Mouse (Mus musculus) small intestine, adult 2 months (tissue): Measurements from ENCODE around the gene Lrp5. TPM values are rescaled to one million over a fixed set of nuclear protein-coding genes. Genes with fewer than 3 reads are reported as not detected.
A peak's percentile ranks its signal among the peaks of the same experiment; 100 is the strongest.

Experiments used
- H3K27ac ChIP-seq: fragments of 200-500 bp; 2 replicates; pipeline ENCODE4 v1.5.1; 2012; ENCODE audit warnings: low read depth, low read length, control low read depth, inconsistent platforms; ENCODE audit not compliant: insufficient read depth
- H3K27me3 ChIP-seq: fragments of 200-500 bp; 2 replicates; pipeline ENCODE4 v1.6.1; 2012; ENCODE audit warnings: mild to moderate bottlenecking, moderate library complexity, low read length, inconsistent platforms; ENCODE audit not compliant: control insufficient read depth, insufficient read depth
- H3K36me3 ChIP-seq: fragments of 200-500 bp; 2 replicates; pipeline ENCODE4 v1.6.1; 2012; ENCODE audit warnings: mild to moderate bottlenecking, low read length, control low read depth, inconsistent platforms; ENCODE audit not compliant: control insufficient read depth, insufficient read depth
- H3K4me1 ChIP-seq: fragments of 200-500 bp; 2 replicates; pipeline ENCODE4 v1.6.1; 2012; ENCODE audit warnings: low read length, inconsistent platforms, mixed read lengths; ENCODE audit not compliant: control insufficient read depth, insufficient read depth, insufficient read length
- H3K4me3 ChIP-seq: fragments of 200-500 bp; 2 replicates; pipeline ENCODE4 v1.5.1; 2012; ENCODE audit warnings: low read depth, mild to moderate bottlenecking, control low read depth, inconsistent platforms, low read length, moderate library complexity
- CTCF ChIP-seq: fragments of 200-500 bp; IDR thresholded peaks from 2 replicates; pipeline ENCODE4 v1.5.1; 2012; ENCODE audit warnings: low read depth, mild to moderate bottlenecking, control low read depth, inconsistent platforms, low read length, moderate library complexity, mixed read lengths; ENCODE audit not compliant: insufficient replicate concordance, insufficient read length; ENCODE audit errors: extremely low read depth
- POLR2A ChIP-seq: fragments of 200-500 bp; IDR thresholded peaks from 2 replicates; pipeline ENCODE4 v1.6.1; 2012; ENCODE audit warnings: low read depth, mild to moderate bottlenecking, control low read depth, inconsistent platforms, low read length, moderate library complexity
- WGBS: fragments of 180-500 bp; shearing (Covaris S2); methylation state at CpG from one replicate; pipeline ENCODE4 v1.1.7; 2018; 5-methylcytosine and 5-hydroxymethylcytosine counted together
- polyA plus RNA-seq: library from polyadenylated mRNA; depleted of rRNA; stranded (reverse); fragments of >200 nt; gene quantifications from 2 replicates; pipeline ENCODE4 v1.2.3, GENCODE M21; 2012

The Lrp5 gene
- polyA plus RNA-seq, 1 experiment: 96.7 TPM

DNA sequence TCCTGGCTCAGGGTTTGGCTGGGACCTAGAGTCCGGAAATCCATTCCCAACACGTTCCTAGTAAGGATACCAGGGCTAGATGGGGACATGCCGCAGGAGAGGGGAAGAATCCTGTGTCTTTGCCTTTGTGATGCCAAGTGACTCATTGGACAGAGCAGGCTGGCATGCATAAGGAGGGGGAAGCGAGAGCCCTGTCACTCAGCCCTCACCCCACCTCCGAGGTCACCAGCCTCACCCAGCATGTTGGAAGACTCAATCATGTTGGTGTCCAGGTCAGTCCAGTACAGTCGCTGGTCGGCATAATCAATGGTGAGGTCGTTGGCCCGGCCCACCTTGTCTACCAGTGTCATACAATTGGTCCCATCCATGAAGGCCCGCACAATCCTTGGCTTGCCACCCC lies 72.4 kb downstream of the Lrp5 start:
- H3K4me3 ChIP-seq: no peak overlapping the region
- TF ChIP-seq CTCF: no peak
- TF ChIP-seq POLR2A: no peak
- peaks cover 23% of the 10 kb centered on the region for H3K4me1 ChIP-seq
- no peaks in the 10 kb centered on the region for H3K27me3 ChIP-seq
- H3K27ac ChIP-seq: peak overlapping the region; percentile 42; the same call in 1 of the 2 replicates
- H3K36me3 ChIP-seq: peaks cover 65% of the 10 kb centered on the region
- WGBS: 91% methylated on average over 10 of the region's 10 CpGs

DNA sequence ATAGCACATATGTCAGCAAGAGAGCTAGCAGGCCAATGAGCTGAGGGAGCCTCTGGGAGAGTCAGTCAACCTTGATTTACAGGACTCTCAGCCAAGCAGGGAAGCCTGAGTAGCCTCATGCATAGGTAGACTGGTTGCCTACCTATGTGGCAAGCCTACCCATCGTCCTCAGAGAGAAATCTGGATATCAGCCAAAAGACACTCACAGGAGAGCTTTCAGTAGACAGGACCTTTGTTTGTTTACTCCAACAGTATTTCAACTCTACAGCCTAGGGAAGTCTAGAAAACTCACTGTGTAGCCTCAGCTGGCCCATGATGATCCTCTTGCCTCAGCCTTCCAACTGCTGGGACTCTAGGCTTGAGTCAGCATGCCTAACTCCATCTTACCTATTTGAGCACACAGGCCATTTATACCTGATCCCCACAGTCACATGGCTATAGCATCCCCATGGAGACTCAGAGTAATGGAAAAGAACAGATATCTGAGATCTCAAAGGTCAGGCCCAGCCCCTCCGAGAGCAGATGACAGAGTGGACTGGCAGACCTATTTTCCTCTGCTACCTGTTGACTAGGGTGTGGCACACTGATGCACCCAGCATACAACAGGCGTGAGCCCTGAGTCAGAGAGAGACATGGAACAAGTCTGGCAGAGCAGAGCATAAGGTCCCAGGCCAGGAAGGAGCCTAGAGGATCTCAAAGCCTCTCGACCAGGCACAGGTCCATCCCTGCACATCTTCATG lies 73.7 kb downstream of the Lrp5 start:
- no peak overlapping the region for H3K4me3 ChIP-seq
- WGBS: 44% methylated on average over 4 of the region's 4 CpGs
- H3K27me3 ChIP-seq: no peaks in the 10 kb centered on the region
- peaks cover 55% of the 10 kb centered on the region for H3K36me3 ChIP-seq
- H3K4me1 ChIP-seq: peaks cover 23% of the 10 kb centered on the region
- H3K27ac ChIP-seq: peak overlapping the region; percentile 51
- TF ChIP-seq POLR2A (no peak), CTCF (no peak)

DNA sequence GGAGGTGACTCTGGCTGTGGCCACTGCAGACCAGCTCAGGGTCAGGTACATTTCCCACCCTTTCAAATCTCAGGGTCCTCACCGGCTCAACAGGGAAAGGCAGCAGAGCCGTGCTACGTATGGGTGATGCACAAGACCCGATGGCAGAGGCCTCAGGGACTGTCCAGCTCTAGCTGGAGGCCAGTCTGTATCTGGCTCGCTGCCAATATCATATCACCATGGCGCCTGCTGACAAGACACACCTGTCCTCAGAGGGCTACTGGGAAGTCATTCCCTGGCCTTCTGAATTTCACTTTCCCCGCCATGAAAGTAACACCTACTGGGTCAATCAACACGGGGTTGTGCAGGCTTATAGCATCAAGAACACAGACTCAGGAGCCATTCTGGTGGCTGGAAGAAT lies 74.6 kb downstream of the Lrp5 start:
- TF ChIP-seq POLR2A: no peak
- TF ChIP-seq CTCF: no peak
- Histone ChIP-seq H3K36me3 (peaks cover 52% of the 10 kb centered on the region), H3K4me3 (no peak overlapping the region), H3K27me3 (no peaks in the 10 kb centered on the region), H3K27ac (peak overlapping the region; percentile 51), H3K4me1 (peaks cover 23% of the 10 kb centered on the region)
- WGBS: 58% methylated on average over 8 of the region's 8 CpGs

DNA sequence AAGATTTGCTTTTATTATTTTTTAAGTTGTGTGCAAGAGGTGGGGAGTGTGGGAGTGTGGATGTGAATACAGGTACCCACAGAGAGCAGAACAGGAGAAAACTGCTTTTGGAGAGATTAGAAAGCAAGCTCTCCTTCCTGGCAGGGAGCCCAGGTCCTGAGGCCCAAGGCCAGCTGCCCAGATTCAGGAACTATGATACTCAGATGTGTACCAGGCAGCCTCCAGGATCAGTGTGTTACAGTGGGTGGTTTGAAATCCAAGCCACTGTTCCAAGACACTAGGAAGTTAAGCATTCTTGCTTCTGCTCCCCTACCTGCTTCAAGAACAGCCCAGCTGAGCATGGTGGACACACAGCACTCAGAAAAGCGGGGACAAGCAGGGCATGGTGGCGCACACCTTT lies 75.5 kb downstream of the Lrp5 start:
- H3K36me3 ChIP-seq: peaks cover 55% of the 10 kb centered on the region
- H3K27me3 ChIP-seq: no peaks in the 10 kb centered on the region
- no peak overlapping the region for H3K27ac ChIP-seq
- TF ChIP-seq POLR2A: no peak
- no peak for TF ChIP-seq CTCF
- peaks cover 23% of the 10 kb centered on the region for H3K4me1 ChIP-seq
- no peak overlapping the region for H3K4me3 ChIP-seq
- 97% methylated on average over 2 of the region's 2 CpGs for WGBS

DNA sequence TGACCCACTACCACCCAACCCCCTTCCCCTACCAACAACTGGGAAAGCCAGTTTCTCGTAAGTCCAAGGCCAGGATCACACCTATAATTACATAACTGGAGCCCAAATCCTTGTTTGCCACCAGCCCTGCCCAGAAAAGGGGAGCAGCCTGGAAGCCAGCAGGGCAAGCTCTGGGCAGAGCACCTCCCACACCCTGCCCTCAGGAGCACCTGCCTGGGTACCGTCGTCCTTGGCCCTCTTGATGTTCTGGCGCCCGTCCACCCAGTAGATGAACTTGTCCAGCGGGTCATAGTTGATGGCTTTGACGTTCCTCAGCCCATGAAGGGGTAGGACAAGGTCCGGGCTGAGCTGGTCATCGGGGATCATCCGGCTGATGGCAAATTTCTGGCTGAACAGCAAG lies 76.5 kb downstream of the Lrp5 start:
- TF ChIP-seq POLR2A (no peak), CTCF (no peak)
- WGBS: 58% methylated on average over 10 of the region's 10 CpGs
- H3K27ac ChIP-seq: no peak overlapping the region

DNA sequence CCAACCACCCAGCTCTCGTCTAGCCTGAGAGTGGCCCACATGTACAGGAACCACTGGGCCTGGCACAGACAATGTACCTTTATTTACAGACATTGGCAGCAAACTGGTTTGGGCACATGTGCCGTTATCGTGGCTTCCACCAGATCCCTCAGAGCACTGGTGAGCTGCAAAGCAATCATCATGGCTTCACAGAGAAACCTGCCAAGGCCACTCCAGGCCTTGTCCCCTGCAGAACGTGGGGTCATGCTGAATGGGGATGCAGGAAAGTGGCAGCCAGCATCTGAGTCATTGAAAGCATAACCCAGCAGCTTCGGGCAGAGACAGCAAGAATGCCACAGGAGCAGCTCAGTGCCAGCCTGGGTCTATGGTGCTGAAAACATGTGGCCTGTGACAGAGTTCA lies 92.0 kb downstream of the Lrp5 start:
- no peak for TF ChIP-seq CTCF
- TF ChIP-seq POLR2A: no peak
- H3K4me1 ChIP-seq: no peaks in the 10 kb centered on the region
- 79% methylated on average over 5 of the region's 5 CpGs for WGBS
- no peak overlapping the region for H3K27ac ChIP-seq
- H3K4me3 ChIP-seq: no peak overlapping the region
- no peaks in the 10 kb centered on the region for H3K27me3 ChIP-seq
- H3K36me3 ChIP-seq: peaks cover 73% of the 10 kb centered on the region

More for the DNA sequence above, 76.5 kb downstream of the Lrp5 start:
- peaks cover 51% of the 10 kb centered on the region for H3K36me3 ChIP-seq
- peaks cover 23% of the 10 kb centered on the region for H3K4me1 ChIP-seq
- no peak overlapping the region for H3K4me3 ChIP-seq
- H3K27me3 ChIP-seq: no peaks in the 10 kb centered on the region

DNA sequence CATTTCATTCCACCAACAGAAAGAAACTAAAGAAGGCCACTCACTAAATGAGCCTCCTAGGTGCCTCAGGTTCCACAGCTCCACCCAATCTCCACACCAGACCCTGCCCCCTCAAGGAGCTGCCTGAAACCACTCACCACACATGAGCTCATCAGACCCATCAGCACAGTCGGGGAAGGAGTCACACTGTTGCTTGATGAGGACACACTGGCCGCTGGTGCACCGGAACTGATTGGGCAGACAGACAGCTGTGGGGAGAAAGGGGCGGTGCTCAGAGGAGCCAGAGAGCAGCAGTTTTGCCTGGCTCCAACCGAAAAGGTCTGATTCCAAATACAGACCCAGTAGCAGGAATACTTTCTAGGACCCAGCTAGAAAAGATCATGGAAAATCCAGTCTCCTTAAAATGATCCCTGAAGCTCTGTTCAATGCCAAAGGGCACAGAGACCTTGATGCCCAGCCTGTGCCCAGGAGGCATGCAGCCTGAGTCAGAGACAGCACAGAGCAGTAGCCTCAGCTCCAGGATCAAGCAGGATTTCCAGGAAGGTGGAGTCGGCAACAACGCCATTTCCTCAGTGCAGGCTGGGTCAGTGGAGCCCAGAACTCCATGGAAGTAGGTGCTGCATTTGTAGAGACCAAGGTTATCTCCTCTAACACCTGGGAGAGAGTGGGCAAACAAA lies 92.8 kb downstream of the Lrp5 start:
- no peak overlapping the region for H3K4me3 ChIP-seq
- TF ChIP-seq POLR2A (no peak), CTCF (no peak)
- H3K27me3 ChIP-seq: no peaks in the 10 kb centered on the region
- WGBS: 85% methylated on average over 7 of the region's 7 CpGs
- peaks cover 69% of the 10 kb centered on the region for H3K36me3 ChIP-seq
- H3K27ac ChIP-seq: no peak overlapping the region
- no peaks in the 10 kb centered on the region for H3K4me1 ChIP-seq
